Mouse (Mus musculus) embryonic facial prominence, embryonic 11.5 days (tissue): Measurements from ENCODE around the gene Mrpl21. TPM values are rescaled to one million over a fixed set of nuclear protein-coding genes. Genes with fewer than 3 reads are reported as not detected.
A peak's percentile ranks its signal among the peaks of the same experiment; 100 is the strongest.

ENCODE experiments used
- ATAC-seq: fragments of 200-750 bp; cut with Nextera tagmentation; replicated peaks from 2 replicates; pipeline ENCODE4 v1.8.0; 2017; ENCODE audit warnings: low read depth; ENCODE audit not compliant: insufficient number of reproducible peaks, low FRiP score, low TSS enrichment
- DNase-seq: peaks from one replicate; pipeline ENCODE4 v3.0.0-alpha.2; 2015; ENCODE audit warnings: low spot score
- H3K27ac ChIP-seq: fragments of 300-500 bp; sonication (generic); replicated peaks from 2 replicates; pipeline ENCODE4 v1.5.1; 2014; ENCODE audit warnings: mild to moderate bottlenecking, low read depth, low read length, control low read depth
- H3K27me3 ChIP-seq: fragments of 300-500 bp; sonication (generic); 2 replicates; pipeline ENCODE4 v1.6.1; 2014; ENCODE audit warnings: mild to moderate bottlenecking, low read length, moderate library complexity, mixed read lengths; ENCODE audit not compliant: control insufficient read depth, insufficient read depth
- H3K36me3 ChIP-seq: fragments of 300-500 bp; sonication (generic); replicated peaks from 2 replicates; pipeline ENCODE4 v1.6.1; 2014; ENCODE audit warnings: low read depth, mild to moderate bottlenecking, low read length, moderate library complexity, mixed read lengths; ENCODE audit not compliant: control insufficient read depth, insufficient read depth
- H3K4me1 ChIP-seq: fragments of 300-500 bp; sonication (generic); 2 replicates; pipeline ENCODE4 v1.6.1; 2014; ENCODE audit warnings: low read length, mixed read lengths; ENCODE audit not compliant: control insufficient read depth, insufficient read depth
- H3K4me2 ChIP-seq: fragments of 300-500 bp; sonication (generic); 2 replicates; pipeline ENCODE4 v1.6.1; 2014; ENCODE audit warnings: low read depth, mild to moderate bottlenecking, control low read depth, low read length, moderate library complexity
- H3K4me3 ChIP-seq: fragments of 300-500 bp; sonication (generic); 2 replicates; pipeline ENCODE4 v1.5.1; 2014; ENCODE audit warnings: low read depth, low read length, control low read depth
- H3K9ac ChIP-seq: fragments of 300-500 bp; sonication (generic); replicated peaks from 2 replicates; pipeline ENCODE4 v1.6.1; 2014; ENCODE audit warnings: mild to moderate bottlenecking, control low read depth, low read length
- H3K9me3 ChIP-seq: fragments of 300-500 bp; sonication (generic); replicated peaks from 2 replicates; pipeline ENCODE4 v1.6.1; 2016; ENCODE audit warnings: mild to moderate bottlenecking, low read length, inconsistent platforms, mixed read lengths; ENCODE audit not compliant: control insufficient read depth
- WGBS: fragments of 180-500 bp; shearing (Covaris S2); extraction: QIAGEN DNeasy Blood & Tissue Kit; methylation state at CpG from one replicate; pipeline ENCODE4 v1.1.7; 2014; 5-methylcytosine and 5-hydroxymethylcytosine counted together
- polyA plus RNA-seq: library from polyadenylated mRNA; unstranded; fragments of >200 nt; fragmentation: Nextera tagmentation; extraction: Ambion mirVana; gene quantifications from 2 replicates; pipeline ENCODE4 v1.2.1, GENCODE M21; 2014

The Mrpl21 gene
- polyA plus RNA-seq, 1 experiment from 2014 or later = 144 TPM

GRCm38 (mm10) chr19:3307175-3307949 lies 24.7 kb downstream of the Mrpl21 start:
- WGBS = 38% methylated on average over 16 of the region's 16 CpGs
- DNase-seq = no peak
- no peak overlapping the region for H3K4me3 ChIP-seq
- no peaks in the 10 kb centered on the region for H3K36me3 ChIP-seq
- H3K27me3 ChIP-seq = no peaks in the 10 kb centered on the region
- no peak overlapping the region for H3K9ac ChIP-seq
- H3K4me2 ChIP-seq = no peak overlapping the region
- no peaks in the 10 kb centered on the region for H3K4me1 ChIP-seq
- no peaks in the 10 kb centered on the region for H3K9me3 ChIP-seq
- H3K27ac ChIP-seq = no peak overlapping the region
- no peak for ATAC-seq

GRCm38 (mm10) chr19:3319341-3319740 lies 36.6 kb downstream of the Mrpl21 start:
- Histone ChIP-seq H3K36me3 (no peaks in the 10 kb centered on the region), H3K4me1 (peaks cover under 1% of the 10 kb centered on the region; the same call in 1 of the 2 replicates)
- 70% methylated on average over 2 of the region's 2 CpGs for WGBS

GRCm38 (mm10) chr19:3320086-3320485 lies 37.4 kb downstream of the Mrpl21 start:
- Histone ChIP-seq H3K27me3 (peaks cover 20% of the 10 kb centered on the region), H3K9me3 (no peaks in the 10 kb centered on the region), H3K4me1 (peaks cover 3% of the 10 kb centered on the region; the same call in 1 of the 2 replicates), H3K27ac (no peak overlapping the region), H3K36me3 (no peaks in the 10 kb centered on the region), H3K4me3 (no peak overlapping the region), H3K4me2 (no peak overlapping the region), H3K9ac (no peak overlapping the region)
- no peak for ATAC-seq
- DNase-seq = no peak
- WGBS = 74% methylated on average over 7 of the region's 7 CpGs

More at GRCm38 (mm10) chr19:3319341-3319740, 36.6 kb downstream of the Mrpl21 start:
- no peak overlapping the region for H3K27ac ChIP-seq
- DNase-seq (no peak), ATAC-seq (no peak)
- H3K4me3 ChIP-seq = no peak overlapping the region
- H3K4me2 ChIP-seq = no peak overlapping the region
- no peaks in the 10 kb centered on the region for H3K9me3 ChIP-seq
- peaks cover 20% of the 10 kb centered on the region for H3K27me3 ChIP-seq
- H3K9ac ChIP-seq = no peak overlapping the region

- no peak overlapping the region for H3K27ac ChIP-seq
- H3K36me3 ChIP-seq = no peaks in the 10 kb centered on the region
- H3K27me3 ChIP-seq = peaks cover 20% of the 10 kb centered on the region
- no peak overlapping the region for H3K9ac ChIP-seq
- WGBS = 72% methylated on average over 3 of the region's 3 CpGs
- no peak overlapping the region for H3K4me3 ChIP-seq
- H3K4me1 ChIP-seq = peaks cover 3% of the 10 kb centered on the region; the same call in 1 of the 2 replicates
- ATAC-seq (no peak), DNase-seq (no peak)
- H3K4me2 ChIP-seq = no peak overlapping the region
- no peaks in the 10 kb centered on the region for H3K9me3 ChIP-seq
Measured at GRCm38 (mm10) chr19:3320801-3321200, 38.1 kb downstream of the Mrpl21 start.

- no peak for DNase-seq
- no peak overlapping the region; the same call in 1 of the 2 replicates for H3K9ac ChIP-seq
- H3K36me3 ChIP-seq = no peaks in the 10 kb centered on the region
- H3K27me3 ChIP-seq = peaks cover 20% of the 10 kb centered on the region
- ATAC-seq = no peak
- H3K27ac ChIP-seq = no peak overlapping the region
- WGBS = 7% methylated on average over 11 of the region's 11 CpGs
- no peaks in the 10 kb centered on the region for H3K9me3 ChIP-seq
- no peak overlapping the region for H3K4me3 ChIP-seq
- H3K4me2 ChIP-seq = no peak overlapping the region
- H3K4me1 ChIP-seq = peaks cover 3% of the 10 kb centered on the region; the same call in 1 of the 2 replicates
Measured at GRCm38 (mm10) chr19:3321617-3322016, 38.9 kb downstream of the Mrpl21 start.

- peak within 1 kb of the TSS; percentile 54 for H3K4me3 ChIP-seq
- ATAC-seq (no peak), DNase-seq (peak; percentile 26)
- H3K4me1 ChIP-seq = peaks cover 3% of the 10 kb centered on the region; the same call in 1 of the 2 replicates
- no peaks in the 10 kb centered on the region for H3K9me3 ChIP-seq
- peak within 1 kb of the TSS; percentile 41; the same call in 1 of the 2 replicates for H3K9ac ChIP-seq
- H3K4me2 ChIP-seq = peak within 1 kb of the TSS; percentile 93
- 5% methylated on average over 26 of the region's 26 CpGs for WGBS
- peaks cover 20% of the 10 kb centered on the region for H3K27me3 ChIP-seq
- no peaks in the 10 kb centered on the region for H3K36me3 ChIP-seq
- no peak within 1 kb of the TSS for H3K27ac ChIP-seq
Measured at GRCm38 (mm10) chr19:3322261-3322969, 39.7 kb downstream of the Mrpl21 start, which contains the start of gene Cpt1a. TSS of gene Cpt1a (plus strand) at chr19:3322334.

GRCm38 (mm10) chr19:3323201-3323621 lies 40.5 kb downstream of the Mrpl21 start:
- under 1% methylated on average over 47 of the region's 47 CpGs for WGBS
- peaks cover 20% of the 10 kb centered on the region for H3K27me3 ChIP-seq
- H3K4me2 ChIP-seq = peak overlapping the region; percentile 93
- DNase-seq (peak; percentile 81), ATAC-seq (peak; percentile 74)
- no peaks in the 10 kb centered on the region for H3K36me3 ChIP-seq
- no peaks in the 10 kb centered on the region for H3K9me3 ChIP-seq
- peak overlapping the region; percentile 41 for H3K9ac ChIP-seq
- H3K4me3 ChIP-seq = peak overlapping the region; percentile 54
- H3K27ac ChIP-seq = no peak overlapping the region
- peaks cover 3% of the 10 kb centered on the region; the same call in 1 of the 2 replicates for H3K4me1 ChIP-seq
